Mouse (Mus musculus) bone marrow, adult 2 months (tissue): ENCODE data around the gene Phf11a. TPM values are rescaled to one million over a fixed set of nuclear protein-coding genes. Genes with fewer than 3 reads are reported as not detected.
"Not testable (repeated sequence)": the region's sequence is repeated elsewhere in the genome, so short reads cannot be mapped to it uniquely, and the experiment has no call there.

ENCODE experiments used
- H3K27ac ChIP-seq: fragments of 200-500 bp; 2 replicates; pipeline ENCODE4 v1.5.1; 2012; ENCODE audit warnings: low read depth, mild to moderate bottlenecking, control low read depth, inconsistent platforms, low read length; ENCODE audit not compliant: control insufficient read depth, poor library complexity, insufficient read depth
- H3K4me1 ChIP-seq: fragments of 200-500 bp; 2 replicates; pipeline ENCODE4 v1.6.1; 2011; ENCODE audit warnings: low read length; ENCODE audit not compliant: control insufficient read depth, insufficient read depth
- H3K4me3 ChIP-seq: fragments of 200-500 bp; replicated peaks from 2 replicates; pipeline ENCODE3; 2011; ENCODE audit warnings: mild to moderate bottlenecking, low read depth, low read length, control low read depth; ENCODE audit not compliant: control insufficient read depth
- CTCF ChIP-seq: fragments of 200-500 bp; IDR thresholded peaks from 2 replicates; pipeline ENCODE4 v1.5.1; 2011; ENCODE audit warnings: low read length, control low read depth; ENCODE audit not compliant: control insufficient read depth, insufficient read depth
- POLR2A ChIP-seq: fragments of 200-500 bp; IDR thresholded peaks from 2 replicates; pipeline ENCODE4 v1.6.1; 2011; ENCODE audit warnings: low read depth, mild to moderate bottlenecking, control low read depth, low read length, borderline replicate concordance; ENCODE audit not compliant: control insufficient read depth
- WGBS: fragments of 180-500 bp; shearing (Covaris S2); methylation state at CpG from one replicate; pipeline ENCODE4 v1.1.7; 2018; 5-methylcytosine and 5-hydroxymethylcytosine counted together
- polyA plus RNA-seq: library from polyadenylated mRNA; stranded (reverse); fragments of >200 nt; gene quantifications from 2 replicates; pipeline ENCODE4 v1.2.4, GENCODE M21; 2011; ENCODE audit warnings: low replicate concordance; ENCODE audit not compliant: missing spikeins, insufficient read depth, insufficient read length

Phf11a gene
- polyA plus RNA-seq, 1 experiment: 1.2 TPM

DNA sequence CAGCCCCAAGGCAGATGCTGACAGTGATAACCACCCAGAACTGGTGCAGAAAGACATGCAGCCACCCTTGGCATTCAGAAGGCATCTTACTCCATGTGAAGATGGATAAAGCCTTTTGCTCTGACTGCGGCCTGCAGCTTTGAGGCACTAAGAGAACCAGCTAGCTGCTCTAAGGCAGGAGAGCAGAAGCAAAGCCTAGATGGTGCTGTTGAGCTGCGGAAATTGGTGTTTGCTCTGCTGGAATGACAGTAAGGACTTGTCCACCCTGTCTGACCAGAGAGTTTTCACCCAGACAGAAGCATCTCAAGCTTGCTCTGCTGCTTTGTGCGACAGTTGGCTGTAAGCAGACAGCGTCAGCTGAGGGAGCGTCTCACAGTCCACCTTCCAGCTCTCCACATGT is 47.0 kb downstream of the Phf11a start:
- not testable (repeated sequence) for H3K4me1 ChIP-seq, H3K4me3 ChIP-seq, H3K27ac ChIP-seq
- 87% methylated on average over 5 of the region's 5 CpGs for WGBS
- TF ChIP-seq CTCF: peak; percentile 19; the same call in 1 of the 2 replicates

DNA sequence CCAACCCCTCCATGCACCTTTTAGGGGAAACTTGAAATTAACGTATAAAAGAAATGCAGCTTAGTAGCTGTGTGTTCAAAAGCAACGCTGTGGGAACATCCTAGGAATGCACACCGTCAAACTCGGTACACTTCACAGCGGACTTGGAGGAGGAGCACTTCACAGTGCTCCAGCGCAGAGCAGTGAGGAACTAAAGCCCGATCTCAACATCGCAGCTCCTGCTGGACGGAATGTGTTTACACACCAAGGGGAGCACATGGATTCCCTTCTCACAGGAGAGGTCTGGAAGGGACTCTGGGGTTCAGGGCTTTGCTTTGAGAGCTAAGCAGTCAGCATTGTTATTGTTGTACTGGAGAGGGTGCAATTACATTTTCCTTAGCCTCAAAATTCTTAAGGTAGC is 63.7 kb downstream of the Phf11a start:
- Histone ChIP-seq H3K27ac (no peak overlapping the region), H3K4me1 (no peaks in the 10 kb centered on the region), H3K4me3 (no peak overlapping the region)
- 94% methylated on average over 9 of the region's 9 CpGs for WGBS
- TF ChIP-seq POLR2A (no peak), CTCF (no peak)

DNA sequence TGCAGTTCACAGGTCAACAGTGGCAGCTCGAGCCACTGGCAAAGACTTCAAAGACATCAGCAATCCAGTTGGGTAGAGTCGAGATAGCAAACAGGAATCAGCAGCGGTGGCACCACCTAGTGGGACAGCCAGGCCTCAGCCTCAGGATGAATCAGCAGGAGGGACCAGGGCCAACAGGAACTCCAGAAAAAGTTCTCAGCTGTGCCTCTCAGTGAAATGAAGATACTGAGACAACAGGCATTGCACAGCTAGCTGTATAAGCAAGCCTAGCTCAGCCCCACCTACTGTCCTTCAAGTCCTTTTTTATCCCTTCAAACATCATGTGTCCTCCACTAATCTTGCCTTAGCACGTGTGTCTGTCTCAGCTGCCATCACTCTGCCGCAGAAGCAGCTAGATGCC is 65.3 kb downstream of the Phf11a start:
- TF ChIP-seq POLR2A: no peak
- TF ChIP-seq CTCF: peak; percentile 38; the same call in 1 of the 2 replicates
- Histone ChIP-seq H3K27ac (0 out of 2 replicates have a peak overlapping the region, but pooled peaks have one; percentile 36), H3K4me3 (no peak overlapping the region), H3K4me1 (no peaks in the 10 kb centered on the region)
- WGBS: 37% methylated on average over 5 of the region's 5 CpGs

DNA sequence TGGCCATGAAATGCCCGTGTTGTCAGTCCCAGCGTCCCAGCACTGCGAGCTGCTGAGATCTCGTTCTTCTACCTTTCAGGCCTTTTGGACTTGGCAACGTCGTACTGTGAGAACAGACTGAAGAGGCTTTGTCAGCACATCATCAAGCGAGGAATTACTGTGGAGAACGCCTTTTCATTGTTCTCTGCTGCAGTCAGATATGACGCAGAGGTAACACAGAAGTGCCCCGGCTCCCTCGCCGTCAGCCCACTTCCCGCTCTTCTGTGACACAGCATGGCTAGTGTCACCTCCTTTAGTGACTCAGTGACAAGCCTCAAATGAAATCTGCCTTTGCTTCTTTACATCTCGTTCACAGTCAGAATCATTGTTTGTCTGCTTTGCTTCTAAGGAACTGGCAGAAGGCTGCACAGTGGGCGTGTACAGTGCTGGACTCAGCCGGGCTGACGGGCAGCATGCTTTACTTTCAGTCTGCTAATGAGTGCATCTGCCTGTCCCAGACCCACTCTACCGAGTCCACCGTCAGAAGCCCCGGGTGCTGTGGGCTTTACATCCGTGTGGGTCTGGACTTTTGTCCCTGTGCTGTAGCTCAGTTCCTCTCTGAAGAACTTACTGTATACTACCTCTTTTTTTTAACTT is 66.9 kb downstream of the Phf11a start:
- Histone ChIP-seq H3K27ac (no peak overlapping the region), H3K4me3 (no peak overlapping the region), H3K4me1 (no peaks in the 10 kb centered on the region)
- TF ChIP-seq CTCF (no peak), POLR2A (no peak)
- 92% methylated on average over 21 of the region's 21 CpGs for WGBS

DNA sequence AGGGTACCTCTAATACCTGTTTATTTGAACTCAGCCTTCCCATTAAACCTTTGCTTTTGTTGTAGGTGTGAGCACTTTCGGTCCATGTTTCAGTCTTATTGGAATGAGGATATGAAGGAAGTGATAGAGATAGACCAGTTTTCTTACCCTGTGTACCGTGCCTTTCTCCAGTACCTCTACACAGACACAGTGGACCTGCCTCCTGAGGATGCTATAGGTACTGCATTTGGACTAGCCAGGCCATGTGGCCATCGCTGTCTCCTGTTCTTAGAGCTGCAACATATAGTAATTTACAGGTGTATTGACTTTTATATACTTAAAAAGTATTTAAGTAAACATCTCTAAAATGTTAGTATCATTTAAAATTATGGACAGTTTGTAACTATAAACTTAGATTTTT is 67.5 kb downstream of the Phf11a start:
- WGBS: 91% methylated on average over 3 of the region's 3 CpGs
- no peak overlapping the region for H3K4me3 ChIP-seq
- no peak for TF ChIP-seq CTCF
- TF ChIP-seq POLR2A: no peak
- H3K27ac ChIP-seq: no peak overlapping the region
- no peaks in the 10 kb centered on the region for H3K4me1 ChIP-seq

Other genes starting within 250 kb of the Phf11a start
- not detected in 2 replicates for gene 1700129C05Rik, start 154.6 kb downstream of the Phf11a start, polyA plus RNA-seq
- not detected in 2 replicates for gene Gm5142, start 118.8 kb downstream of the Phf11a start, polyA plus RNA-seq
- 5.9 and 13.7 TPM in 2 replicates for gene Rcbtb1, start 96.3 kb downstream of the Phf11a start, polyA plus RNA-seq
- not detected in 2 replicates for gene Gm6904, start 37.3 kb downstream of the Phf11a start, polyA plus RNA-seq
- gene Phf11b, start 43.8 kb upstream of the Phf11a start, polyA plus RNA-seq: 3.3 and 10.0 TPM in 2 replicates
- gene Phf11d, start 67.9 kb upstream of the Phf11a start, polyA plus RNA-seq: 3.8 and 8.3 TPM in 2 replicates
- 1.8 and 4.1 TPM in 2 replicates for gene Phf11c, start 97.9 kb upstream of the Phf11a start, polyA plus RNA-seq
- 7.2 and 8.6 TPM in 2 replicates for gene Setdb2, start 143.4 kb upstream of the Phf11a start, polyA plus RNA-seq
- 11.7 and 11.8 TPM in 2 replicates for gene Cab39l, start 143.4 kb upstream of the Phf11a start, polyA plus RNA-seq